Mouse (Mus musculus): ENCODE measurements around the gene Nectin1. TPM values are rescaled to one million over a fixed set of nuclear protein-coding genes. Genes with fewer than 3 reads are reported as not detected.

The Nectin1 gene
- polyA plus RNA-seq, 1 experiment from 2014 or later: 18.9 TPM

DNA sequence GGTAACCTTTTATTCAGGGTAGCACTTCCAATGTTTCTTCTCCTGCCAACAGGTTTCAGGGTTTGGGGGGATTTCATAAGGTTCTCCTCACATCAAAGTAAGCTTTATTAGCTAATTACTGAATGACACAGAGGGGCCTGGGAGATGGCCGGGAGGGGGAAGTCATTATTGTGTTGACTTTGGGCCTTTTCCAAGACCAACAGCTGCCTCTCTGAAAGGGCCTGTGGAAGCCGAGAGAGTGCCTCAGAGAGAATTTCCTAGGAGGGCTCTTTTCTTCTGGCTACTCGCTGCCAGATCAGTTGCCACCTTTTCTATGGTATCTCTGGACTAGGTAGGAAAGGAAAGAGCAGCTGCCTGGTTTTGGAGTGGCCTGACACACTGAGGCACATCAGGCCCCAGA is 6.5 kb upstream of the Nectin1 start:
- no peak overlapping the region for H3K4me3 ChIP-seq (replicated peaks; ENCODE audit: low read length)
- peaks cover 28% of the 10 kb centered on the region for H3K4me1 ChIP-seq (replicated peaks; ENCODE audit: control insufficient read depth, insufficient read depth, low read length)
- H3K9ac ChIP-seq: peak overlapping the region; percentile 31; the same call in 1 of the 2 replicates
- H3K27ac ChIP-seq: no peak overlapping the region
- ATAC-seq (ENCODE audit: low FRiP score): no peak
- H3K4me2 ChIP-seq (replicated peaks): peak overlapping the region; percentile 39; the same call in 1 of the 2 replicates
- no peak for DNase-seq (ENCODE audit: low spot score)
- H3K36me3 ChIP-seq (replicated peaks; ENCODE audit: control insufficient read depth, insufficient read depth): no peaks in the 10 kb centered on the region
- peaks cover 8% of the 10 kb centered on the region; the same call in 1 of the 2 replicates for H3K27me3 ChIP-seq (ENCODE audit: control insufficient read depth, insufficient read depth, low read length)
- H3K9me3 ChIP-seq (ENCODE audit: control insufficient read depth, low read length): no peaks in the 10 kb centered on the region
- 24% methylated on average over 3 of the region's 3 CpGs for WGBS

GRCm38 (mm10) chr9:43737871-43738292 is 5.9 kb upstream of the Nectin1 start:
- no peak overlapping the region for H3K4me3 ChIP-seq (replicated peaks; ENCODE audit: low read length)
- peaks cover 8% of the 10 kb centered on the region; the same call in 1 of the 2 replicates for H3K27me3 ChIP-seq (ENCODE audit: control insufficient read depth, insufficient read depth, low read length)
- peaks cover 33% of the 10 kb centered on the region for H3K4me1 ChIP-seq (replicated peaks; ENCODE audit: control insufficient read depth, insufficient read depth, low read length)
- no peak overlapping the region for H3K27ac ChIP-seq
- H3K9ac ChIP-seq: peak overlapping the region; percentile 31; the same call in 1 of the 2 replicates
- no peak for ATAC-seq (ENCODE audit: low FRiP score)
- H3K9me3 ChIP-seq (ENCODE audit: control insufficient read depth, low read length): no peaks in the 10 kb centered on the region
- DNase-seq (ENCODE audit: low spot score): no peak
- 2% methylated on average over 12 of the region's 12 CpGs for WGBS
- peak overlapping the region; percentile 39 for H3K4me2 ChIP-seq (replicated peaks)
- no peaks in the 10 kb centered on the region for H3K36me3 ChIP-seq (replicated peaks; ENCODE audit: control insufficient read depth, insufficient read depth)

DNA sequence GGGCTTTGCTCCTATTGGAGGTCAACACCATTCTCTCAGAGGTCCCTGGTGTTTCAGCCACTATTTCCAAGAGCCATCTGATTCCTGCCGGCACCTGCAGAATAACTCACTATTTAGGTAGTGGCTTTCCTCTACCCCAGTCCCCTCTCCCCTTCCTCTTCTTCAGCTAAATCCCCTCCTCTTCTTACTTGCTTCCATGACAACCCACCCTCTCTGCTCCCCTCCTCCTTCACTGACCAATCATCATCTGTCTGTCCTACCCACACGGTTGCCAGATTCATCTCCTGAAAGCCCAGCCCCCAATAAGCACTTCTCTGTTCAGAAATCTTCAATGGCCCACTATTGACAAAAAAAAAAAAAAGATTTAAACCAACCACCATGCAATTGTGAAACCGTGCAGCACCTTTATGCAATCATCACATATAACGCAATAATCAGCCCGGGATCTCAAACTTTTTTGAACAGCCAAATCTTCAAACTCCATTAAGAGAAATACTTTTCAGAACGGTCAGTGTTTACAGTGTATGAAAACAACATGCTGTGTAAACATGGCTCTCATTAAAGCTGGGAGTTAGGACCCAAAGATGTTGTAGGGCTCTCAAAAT is 5.2 kb upstream of the Nectin1 start:
- H3K4me2 ChIP-seq (replicated peaks): no peak overlapping the region
- no peak overlapping the region for H3K4me3 ChIP-seq (replicated peaks; ENCODE audit: low read length)
- WGBS: 33% methylated on average over 6 of the region's 6 CpGs
- H3K27ac ChIP-seq: no peak overlapping the region
- no peak for ATAC-seq (ENCODE audit: low FRiP score)
- no peak overlapping the region for H3K9ac ChIP-seq
- H3K27me3 ChIP-seq (ENCODE audit: control insufficient read depth, insufficient read depth, low read length): peaks cover 8% of the 10 kb centered on the region; the same call in 1 of the 2 replicates
- no peak for DNase-seq (ENCODE audit: low spot score)
- no peaks in the 10 kb centered on the region for H3K9me3 ChIP-seq (ENCODE audit: control insufficient read depth, low read length)
- H3K4me1 ChIP-seq (replicated peaks; ENCODE audit: control insufficient read depth, insufficient read depth, low read length): peaks cover 36% of the 10 kb centered on the region
- no peaks in the 10 kb centered on the region for H3K36me3 ChIP-seq (replicated peaks; ENCODE audit: control insufficient read depth, insufficient read depth)

GRCm38 (mm10) chr9:43741277-43741676 is 2.5 kb upstream of the Nectin1 start:
- no peak overlapping the region for H3K27ac ChIP-seq
- DNase-seq (ENCODE audit: low spot score) (no peak), ATAC-seq (ENCODE audit: low FRiP score) (no peak)
- WGBS: 81% methylated on average over 2 of the region's 2 CpGs
- H3K4me2 ChIP-seq (replicated peaks): no peak overlapping the region
- no peak overlapping the region for H3K9ac ChIP-seq
- no peaks in the 10 kb centered on the region for H3K9me3 ChIP-seq (ENCODE audit: control insufficient read depth, low read length)
- peaks cover 38% of the 10 kb centered on the region for H3K4me1 ChIP-seq (replicated peaks; ENCODE audit: control insufficient read depth, insufficient read depth, low read length)
- H3K36me3 ChIP-seq (replicated peaks; ENCODE audit: control insufficient read depth, insufficient read depth): no peaks in the 10 kb centered on the region
- H3K4me3 ChIP-seq (replicated peaks; ENCODE audit: low read length): no peak overlapping the region
- H3K27me3 ChIP-seq (ENCODE audit: control insufficient read depth, insufficient read depth, low read length): peaks cover 6% of the 10 kb centered on the region; the same call in 1 of the 2 replicates

DNA sequence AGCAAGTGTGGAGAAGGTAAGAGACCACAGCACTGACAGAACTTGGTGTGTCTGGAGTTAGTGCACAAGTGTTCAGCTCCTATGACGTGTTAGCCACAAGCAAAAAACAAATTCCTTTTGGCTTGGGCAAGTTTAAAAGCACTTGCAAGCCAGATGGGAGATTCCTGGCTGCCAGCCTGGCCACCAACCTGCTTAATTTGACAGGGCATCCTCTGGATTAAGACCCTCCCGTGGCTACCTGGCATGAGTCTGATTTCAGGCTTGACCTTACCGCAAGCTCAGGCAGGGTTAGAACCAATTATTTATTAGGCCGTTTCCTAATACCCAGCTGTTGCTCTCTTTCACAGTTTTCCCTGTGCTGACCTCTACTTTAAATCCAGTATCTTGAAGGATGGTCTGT is 1.7 kb upstream of the Nectin1 start:
- no peak overlapping the region for H3K9ac ChIP-seq
- H3K9me3 ChIP-seq (ENCODE audit: control insufficient read depth, low read length): no peaks in the 10 kb centered on the region
- no peak overlapping the region for H3K4me3 ChIP-seq (replicated peaks; ENCODE audit: low read length)
- H3K27me3 ChIP-seq (ENCODE audit: control insufficient read depth, insufficient read depth, low read length): peaks cover 6% of the 10 kb centered on the region; the same call in 1 of the 2 replicates
- H3K4me2 ChIP-seq (replicated peaks): no peak overlapping the region
- DNase-seq (ENCODE audit: low spot score): no peak
- no peaks in the 10 kb centered on the region for H3K36me3 ChIP-seq (replicated peaks; ENCODE audit: control insufficient read depth, insufficient read depth)
- H3K4me1 ChIP-seq (replicated peaks; ENCODE audit: control insufficient read depth, insufficient read depth, low read length): peaks cover 44% of the 10 kb centered on the region
- H3K27ac ChIP-seq: no peak overlapping the region
- WGBS: 76% methylated on average over 4 of the region's 4 CpGs
- no peak for ATAC-seq (ENCODE audit: low FRiP score)

DNA sequence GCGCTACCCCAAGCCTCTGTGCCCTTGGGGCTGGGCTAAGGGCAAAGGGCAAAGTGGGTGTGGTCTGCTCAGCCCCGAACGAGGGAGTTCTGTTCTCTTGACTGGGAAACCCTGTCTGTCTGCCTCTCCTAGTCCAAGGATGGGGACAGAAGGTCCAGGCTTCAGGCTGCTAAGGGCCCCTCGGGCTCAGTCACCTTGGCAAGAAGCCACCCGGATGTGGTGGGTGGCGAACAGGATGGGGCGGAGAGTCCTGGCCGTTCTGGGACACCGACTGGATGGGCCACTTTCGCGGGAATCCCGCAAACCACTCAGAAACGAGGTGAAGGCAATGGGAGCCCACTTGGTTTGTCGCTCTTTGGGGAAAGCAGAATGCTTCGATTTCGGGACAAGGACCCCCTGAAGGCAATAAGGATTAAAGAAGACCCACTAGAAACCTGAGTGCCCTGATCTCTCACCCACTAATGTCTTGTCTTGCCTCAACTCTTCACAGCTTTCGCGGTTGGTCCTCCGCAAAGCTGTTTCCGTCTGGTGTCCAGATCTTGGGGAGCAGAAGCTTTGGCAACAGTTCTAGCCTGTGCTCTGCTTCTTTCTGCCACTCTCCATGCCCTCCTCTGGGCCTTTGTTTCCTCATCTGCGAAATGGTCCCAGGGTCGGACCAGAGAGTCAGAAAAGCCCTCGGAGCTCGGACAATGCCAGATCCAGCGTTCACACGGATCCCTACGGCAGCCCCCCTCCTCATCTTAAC is 710 bp upstream of the Nectin1 start:
- Histone ChIP-seq H3K4me2 (replicated peaks) (peak overlapping the region; percentile 91), H3K27me3 (ENCODE audit: control insufficient read depth, insufficient read depth, low read length) (peaks cover 6% of the 10 kb centered on the region; the same call in 1 of the 2 replicates), H3K9me3 (ENCODE audit: control insufficient read depth, low read length) (no peaks in the 10 kb centered on the region), H3K27ac (peak overlapping the region; percentile 98), H3K4me3 (replicated peaks; ENCODE audit: low read length) (peak overlapping the region; percentile 76), H3K4me1 (replicated peaks; ENCODE audit: control insufficient read depth, insufficient read depth, low read length) (peaks cover 44% of the 10 kb centered on the region), H3K9ac (peak overlapping the region; percentile 91), H3K36me3 (replicated peaks; ENCODE audit: control insufficient read depth, insufficient read depth) (no peaks in the 10 kb centered on the region)
- DNase-seq (ENCODE audit: low spot score) (peak; percentile 55), ATAC-seq (ENCODE audit: low FRiP score) (no peak)
- WGBS: under 1% methylated on average over 27 of the region's 27 CpGs

- H3K27me3 ChIP-seq (ENCODE audit: control insufficient read depth, insufficient read depth, low read length): peaks cover 3% of the 10 kb centered on the region; the same call in 1 of the 2 replicates
- H3K4me1 ChIP-seq (replicated peaks; ENCODE audit: control insufficient read depth, insufficient read depth, low read length): peaks cover 48% of the 10 kb centered on the region
- H3K4me2 ChIP-seq (replicated peaks): peak overlapping the region; percentile 91
- H3K36me3 ChIP-seq (replicated peaks; ENCODE audit: control insufficient read depth, insufficient read depth): no peaks in the 10 kb centered on the region
- peak overlapping the region; percentile 76 for H3K4me3 ChIP-seq (replicated peaks; ENCODE audit: low read length)
- peak; percentile 59 for ATAC-seq (ENCODE audit: low FRiP score)
- H3K9me3 ChIP-seq (ENCODE audit: control insufficient read depth, low read length): no peaks in the 10 kb centered on the region
- H3K27ac ChIP-seq: peak overlapping the region; percentile 98
- peak overlapping the region; percentile 91 for H3K9ac ChIP-seq
- no peak for DNase-seq (ENCODE audit: low spot score)
- under 1% methylated on average over 58 of the region's 77 CpGs for WGBS
Measured at GRCm38 (mm10) chr9:43744138-43744981, 576 bp downstream of the Nectin1 start.

GRCm38 (mm10) chr9:43745051-43745792 is 1.4 kb downstream of the Nectin1 start:
- Histone ChIP-seq H3K36me3 (replicated peaks; ENCODE audit: control insufficient read depth, insufficient read depth) (no peaks in the 10 kb centered on the region), H3K4me1 (replicated peaks; ENCODE audit: control insufficient read depth, insufficient read depth, low read length) (peaks cover 56% of the 10 kb centered on the region), H3K27ac (peak overlapping the region; percentile 98), H3K27me3 (ENCODE audit: control insufficient read depth, insufficient read depth, low read length) (no peaks in the 10 kb centered on the region), H3K9me3 (ENCODE audit: control insufficient read depth, low read length) (no peaks in the 10 kb centered on the region), H3K4me2 (replicated peaks) (peak overlapping the region; percentile 91), H3K9ac (peak overlapping the region; percentile 91), H3K4me3 (replicated peaks; ENCODE audit: low read length) (peak overlapping the region; percentile 76)
- peak; percentile 59 for DNase-seq (ENCODE audit: low spot score)
- under 1% methylated on average over 43 of the region's 43 CpGs for WGBS
- no peak for ATAC-seq (ENCODE audit: low FRiP score)
